Mouse (Mus musculus) erythroblast, embryonic 14.5 days (primary cell): ENCODE results near the gene Klrb1f.

ENCODE experiments used
- GATA1 ChIP-seq: IDR thresholded peaks from 2 replicates; pipeline ENCODE4 v1.6.1; 2012; ENCODE audit warnings: low read length, inconsistent platforms, mixed read lengths
- TAL1 ChIP-seq: IDR thresholded peaks from 3 replicates; pipeline ENCODE4 v1.6.1; 2012; ENCODE audit warnings: low read length, inconsistent platforms, mixed read lengths

- no peak for TF ChIP-seq GATA1
- TF ChIP-seq TAL1, result no peak
Observed at GRCm38 (mm10) chr6:128996768-128997442, 48.8 kb upstream of the Klrb1f start.
